Mouse (Mus musculus): Measurements from ENCODE around the gene Olfr574.

Olfr574 gene

GRCm38 (mm10) chr7:102948167-102948566 lies at the start of gene Olfr574:
TSS of gene Olfr574 (plus strand) at chr7:102948467.
- no peak for DNase-seq (ENCODE audit: extremely low read depth, low read depth, low spot score)

GRCm38 (mm10) chr7:102915261-102915660 lies 33.0 kb upstream of the Olfr574 start:
- no peak for DNase-seq (ENCODE audit: extremely low read depth, low read depth, low spot score)

- no peak for DNase-seq (ENCODE audit: extremely low read depth, low read depth, low spot score)
These were observed 31.9 kb upstream of the Olfr574 start for GRCm38 (mm10) chr7:102916405-102916804.

- DNase-seq (ENCODE audit: extremely low read depth, low read depth, low spot score): no peak
These were observed 31.0 kb upstream of the Olfr574 start, which contains the start of gene Olfr571 for GRCm38 (mm10) chr7:102917032-102917875. TSS of gene Olfr571 (minus strand) at chr7:102917536.

GRCm38 (mm10) chr7:102919632-102920031 lies 28.6 kb upstream of the Olfr574 start:
- DNase-seq (ENCODE audit: extremely low read depth, low read depth, low spot score): no peak

- DNase-seq (ENCODE audit: extremely low read depth, low read depth, low spot score): no peak
These were observed 24.2 kb upstream of the Olfr574 start, which contains the start of gene Olfr572 for GRCm38 (mm10) chr7:102924109-102924508. TSS of gene Olfr572 (plus strand) at chr7:102924409.

GRCm38 (mm10) chr7:102927105-102927504 lies 21.2 kb upstream of the Olfr574 start:
- DNase-seq (ENCODE audit: extremely low read depth, low read depth, low spot score): no peak

- DNase-seq (ENCODE audit: extremely low read depth, low read depth, low spot score): no peak
These were observed 5.8 kb upstream of the Olfr574 start, which contains the start of gene Olfr573-ps1 for GRCm38 (mm10) chr7:102942475-102942874. TSS of gene Olfr573-ps1 (minus strand) at chr7:102942575.

- no peak for DNase-seq (ENCODE audit: extremely low read depth, low read depth, low spot score)
These were observed 4.8 kb upstream of the Olfr574 start for GRCm38 (mm10) chr7:102943417-102943816.

GRCm38 (mm10) chr7:102950732-102951131 lies 2.5 kb downstream of the Olfr574 start:
- DNase-seq (ENCODE audit: extremely low read depth, low read depth, low spot score): no peak

GRCm38 (mm10) chr7:102958137-102958536 lies 9.9 kb downstream of the Olfr574 start:
- DNase-seq (ENCODE audit: extremely low read depth, low read depth, low spot score): no peak

GRCm38 (mm10) chr7:102958593-102958992 lies 10.3 kb downstream of the Olfr574 start, which contains the start of gene Olfr575:
TSS of gene Olfr575 (minus strand) at chr7:102958775.
- no peak for DNase-seq (ENCODE audit: extremely low read depth, low read depth, low spot score)

- no peak for DNase-seq (ENCODE audit: extremely low read depth, low read depth, low spot score)
These were observed 14.1 kb downstream of the Olfr574 start, which contains the start of gene Olfr576 for GRCm38 (mm10) chr7:102962360-102962759. TSS of gene Olfr576 (plus strand) at chr7:102962660.

- no peak for DNase-seq (ENCODE audit: extremely low read depth, low read depth, low spot score)
These were observed 26.1 kb downstream of the Olfr574 start for GRCm38 (mm10) chr7:102974399-102974798.

GRCm38 (mm10) chr7:102975843-102976242 lies 27.6 kb downstream of the Olfr574 start, which contains the start of gene Olfr577:
TSS of gene Olfr577 (minus strand) at chr7:102975943.
- DNase-seq (ENCODE audit: extremely low read depth, low read depth, low spot score): no peak

GRCm38 (mm10) chr7:102989224-102989623 lies 41.0 kb downstream of the Olfr574 start, which contains the start of gene Olfr578:
TSS of gene Olfr578 (minus strand) at chr7:102989324.
- DNase-seq (ENCODE audit: extremely low read depth, low read depth, low spot score): no peak
